Mouse (Mus musculus): ENCODE measurements around the gene Wwox.

The Wwox gene

DNA sequence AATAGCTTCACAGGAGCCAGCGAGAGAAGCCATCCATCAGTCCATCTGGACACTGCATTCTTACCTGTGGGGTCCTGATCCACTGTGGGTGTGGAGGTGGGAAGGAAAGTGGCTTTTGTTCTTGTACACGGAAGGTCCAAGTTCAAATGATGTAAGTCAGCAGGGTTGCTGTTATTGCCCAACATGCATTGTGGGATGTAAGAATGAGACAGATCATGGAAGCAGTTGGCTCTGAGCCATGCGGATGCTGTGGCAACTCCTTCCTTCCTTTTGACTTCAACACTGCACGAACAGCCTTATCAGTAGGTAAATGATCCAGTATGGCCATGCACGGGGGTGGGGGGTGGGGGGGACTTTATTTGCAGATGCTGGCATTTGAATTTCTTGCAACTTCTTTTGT, 155.4 kb downstream of the Wwox start:
- DNase-seq (ENCODE audit: inconsistent age in 2 of 2, low spot score in 1 of 2) = no peak

DNA sequence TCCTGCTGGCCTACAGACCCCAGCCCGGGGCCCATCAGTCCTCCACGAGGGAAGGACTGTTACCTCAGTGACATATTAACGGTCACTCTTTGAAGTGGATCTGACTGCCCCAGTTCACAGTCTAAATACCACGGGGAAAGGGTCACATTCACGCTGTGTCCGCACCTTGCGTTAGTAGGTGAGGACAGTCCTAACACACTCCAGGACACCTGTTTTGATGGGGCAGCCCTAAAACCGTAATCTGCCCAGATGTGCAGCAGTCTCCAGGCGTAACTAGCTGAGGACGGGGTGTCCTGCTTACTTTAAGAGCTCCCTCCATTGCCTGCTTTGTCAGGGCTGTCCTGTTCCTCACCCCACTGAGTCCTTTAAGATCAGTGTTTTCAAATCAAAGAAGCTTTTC, 160.1 kb downstream of the Wwox start:
- DNase-seq (ENCODE audit: inconsistent age in 2 of 2, low spot score in 1 of 2) = no peak

DNA sequence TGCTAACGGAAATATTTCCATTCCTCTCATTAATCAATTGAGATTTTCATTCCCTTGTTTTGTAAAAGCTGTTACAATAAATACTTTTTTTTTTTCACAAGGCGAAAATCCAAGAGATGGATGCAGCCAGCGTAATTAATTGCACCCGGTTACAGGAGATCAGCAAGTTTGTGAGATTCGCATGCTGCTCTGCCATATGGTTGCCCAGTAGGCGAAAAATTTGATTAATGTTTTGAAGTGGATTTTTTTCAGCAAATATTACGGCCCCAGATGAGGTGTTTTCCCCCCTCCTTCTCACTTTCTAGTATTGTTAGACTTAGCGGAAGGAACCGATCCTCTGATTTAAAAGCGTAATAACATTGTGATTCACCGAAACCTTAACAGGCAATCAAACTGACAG, 160.7 kb downstream of the Wwox start:
- DNase-seq (ENCODE audit: inconsistent age in 2 of 2, low spot score in 1 of 2) = no peak

DNA sequence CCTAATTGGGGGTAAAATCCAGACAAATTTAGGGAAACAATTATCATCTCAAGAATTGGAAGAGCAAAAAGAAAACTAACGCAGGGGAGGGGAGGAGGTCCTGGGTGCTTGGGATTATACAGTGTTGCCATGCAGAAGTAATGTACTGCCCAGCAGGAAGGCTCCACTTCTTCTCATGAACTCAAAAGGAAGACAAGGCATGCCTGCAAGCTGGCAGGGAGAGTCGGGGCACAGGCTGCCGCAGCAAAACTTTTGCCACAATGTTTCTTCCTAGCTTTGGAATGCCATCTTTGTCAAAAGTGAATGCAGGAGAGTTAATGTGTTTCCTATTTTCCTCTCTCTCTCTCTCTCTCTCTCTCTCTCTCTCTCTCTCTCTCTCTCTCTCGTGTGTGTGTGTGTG, 163.6 kb downstream of the Wwox start:
- no peak for DNase-seq (ENCODE audit: inconsistent age in 2 of 2, low spot score in 1 of 2)

DNA sequence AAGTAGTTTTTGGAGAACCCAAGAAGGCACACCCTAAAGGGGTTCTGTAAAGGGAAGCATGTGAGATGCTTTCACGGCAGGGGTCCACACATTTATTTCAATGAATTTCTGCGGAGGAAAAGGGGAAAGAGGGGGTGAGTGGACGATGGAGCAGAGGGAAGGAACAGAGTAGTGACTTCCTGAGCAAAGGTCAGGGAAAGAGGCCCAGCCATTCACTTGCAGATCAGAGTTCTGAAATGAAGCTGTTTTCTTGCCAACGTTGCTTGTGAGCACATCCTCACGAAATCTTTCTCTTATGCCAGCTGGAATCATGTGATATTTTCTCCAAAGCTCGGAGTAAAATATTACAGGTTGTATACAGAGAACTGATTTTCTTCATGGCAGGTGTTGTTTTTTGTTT, 164.1 kb downstream of the Wwox start:
- DNase-seq (ENCODE audit: inconsistent age in 2 of 2, low spot score in 1 of 2) = no peak

DNA sequence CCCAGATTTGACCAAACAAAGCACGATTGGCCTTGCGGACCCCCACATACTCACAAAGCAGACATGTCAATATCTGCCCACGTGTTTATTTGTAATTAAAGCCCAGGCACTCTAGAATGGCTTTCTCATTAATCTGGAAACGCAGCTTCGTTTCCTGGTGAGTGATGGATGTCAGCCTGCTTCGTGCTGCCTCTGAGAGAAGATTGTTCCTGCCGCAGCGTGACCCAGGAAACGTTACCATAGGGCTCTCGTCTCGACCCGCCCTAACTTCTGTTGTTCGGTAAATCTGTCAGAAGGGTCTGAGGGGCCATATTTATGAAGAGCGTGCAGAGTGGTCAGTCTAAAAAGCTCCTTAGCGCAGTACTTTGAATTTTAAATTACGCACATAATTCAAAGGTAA, 164.9 kb downstream of the Wwox start:
- no peak for DNase-seq (ENCODE audit: inconsistent age in 2 of 2, low spot score in 1 of 2)

DNA sequence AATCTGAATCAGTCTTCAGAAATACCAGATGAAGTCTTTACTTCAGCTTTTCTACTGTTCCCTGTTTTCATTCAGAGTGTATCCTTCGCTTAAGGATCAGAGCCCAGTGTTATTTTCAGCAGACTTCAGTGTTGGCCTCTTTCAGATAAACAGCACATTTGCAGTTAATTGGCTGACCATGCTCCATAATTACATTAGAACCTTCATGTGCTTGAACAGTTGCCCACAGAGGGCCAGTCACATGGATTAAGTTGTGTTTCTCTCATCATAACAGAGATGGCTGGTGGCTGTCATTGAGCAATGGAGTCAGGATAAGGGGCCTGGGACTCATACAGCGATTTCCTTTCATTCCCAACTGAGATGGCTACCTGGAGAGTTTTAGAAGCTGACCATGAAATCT, 166.2 kb downstream of the Wwox start:
- DNase-seq (ENCODE audit: inconsistent age in 2 of 2, low spot score in 1 of 2) = peak in 1 of 2 experiments; percentile 32

DNA sequence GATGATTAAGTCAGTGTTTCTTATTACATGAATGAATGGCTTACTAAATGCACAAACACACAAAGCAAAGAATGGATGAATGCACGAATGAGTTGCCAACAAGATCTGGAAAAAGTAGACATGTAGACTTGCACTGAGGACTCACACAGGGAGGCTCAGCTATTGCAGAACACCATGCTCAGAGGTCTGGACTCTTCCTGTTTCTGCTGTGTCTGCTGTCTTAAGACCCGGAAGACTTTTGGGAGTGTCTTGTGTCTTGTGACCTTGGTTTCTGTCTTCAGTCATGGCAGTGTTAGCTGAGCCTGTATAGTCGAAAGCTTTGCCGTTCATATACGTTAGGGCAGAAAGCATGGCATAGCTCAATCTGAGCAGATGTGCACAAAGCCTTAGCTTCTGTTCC, 169.9 kb downstream of the Wwox start:
- DNase-seq (ENCODE audit: inconsistent age in 2 of 2, low spot score in 1 of 2) = no peak

DNA sequence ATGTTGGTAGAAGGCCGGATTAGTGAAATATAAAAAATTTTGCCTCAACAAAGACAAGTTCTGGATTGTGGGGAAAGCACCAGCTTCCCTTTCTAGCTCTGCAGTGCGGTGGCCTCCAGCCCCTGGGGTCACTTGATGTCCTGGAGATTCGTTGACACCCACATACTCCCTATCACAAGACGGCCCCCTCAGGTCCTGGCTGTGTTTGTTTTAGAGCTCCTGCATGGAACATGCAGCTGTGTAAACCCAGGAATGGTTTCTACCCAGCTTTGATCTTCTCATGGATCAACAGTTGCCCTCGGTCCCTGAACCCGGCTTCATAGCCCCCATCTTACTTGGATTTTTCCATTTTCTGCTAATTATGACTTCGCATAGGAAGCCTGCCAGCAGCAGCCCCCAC, 171.6 kb downstream of the Wwox start:
- DNase-seq (ENCODE audit: inconsistent age in 2 of 2, low spot score in 1 of 2) = no peak

DNA sequence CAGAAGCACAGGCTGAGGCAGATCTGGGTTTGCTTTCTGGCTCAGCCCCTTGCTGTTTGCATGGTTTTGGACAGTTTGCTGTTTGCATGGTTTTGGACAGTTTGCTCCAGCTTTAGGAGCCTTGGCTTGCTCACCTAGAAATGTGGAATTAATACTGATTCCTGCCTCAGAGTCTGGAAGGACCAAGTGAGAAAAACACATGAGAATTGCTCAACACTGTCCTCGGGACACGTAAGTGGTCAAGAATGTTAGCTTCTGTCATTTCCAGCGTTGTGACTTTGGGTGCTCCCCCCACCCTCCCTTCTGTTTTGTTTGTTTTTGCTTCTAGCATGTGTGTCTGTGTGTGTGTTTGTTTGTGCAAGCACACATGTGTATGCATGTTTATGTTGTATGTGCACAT, 172.6 kb downstream of the Wwox start:
- no peak for DNase-seq (ENCODE audit: inconsistent age in 2 of 2, low spot score in 1 of 2)

DNA sequence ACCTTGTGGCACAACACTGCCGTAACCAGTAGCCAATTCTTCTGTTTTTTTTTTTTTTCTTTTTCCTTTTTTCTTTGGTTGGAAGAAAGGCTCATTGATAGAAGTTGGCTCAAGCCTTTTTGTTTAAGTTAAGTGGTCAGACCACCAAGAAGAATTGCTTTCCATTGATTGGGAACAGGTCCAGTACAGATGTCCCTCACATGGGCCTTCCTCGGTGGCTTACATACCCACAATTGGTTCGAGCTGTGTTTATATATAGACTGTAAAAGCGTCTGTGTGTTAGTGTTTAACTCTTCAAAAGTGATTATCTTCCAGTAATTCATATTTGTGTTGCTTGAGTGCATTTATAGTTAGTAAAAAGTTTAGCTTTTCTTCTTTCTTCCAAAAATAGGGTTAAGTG, 176.0 kb downstream of the Wwox start:
- DNase-seq (ENCODE audit: inconsistent age in 2 of 2, low spot score in 1 of 2) = no peak

DNA sequence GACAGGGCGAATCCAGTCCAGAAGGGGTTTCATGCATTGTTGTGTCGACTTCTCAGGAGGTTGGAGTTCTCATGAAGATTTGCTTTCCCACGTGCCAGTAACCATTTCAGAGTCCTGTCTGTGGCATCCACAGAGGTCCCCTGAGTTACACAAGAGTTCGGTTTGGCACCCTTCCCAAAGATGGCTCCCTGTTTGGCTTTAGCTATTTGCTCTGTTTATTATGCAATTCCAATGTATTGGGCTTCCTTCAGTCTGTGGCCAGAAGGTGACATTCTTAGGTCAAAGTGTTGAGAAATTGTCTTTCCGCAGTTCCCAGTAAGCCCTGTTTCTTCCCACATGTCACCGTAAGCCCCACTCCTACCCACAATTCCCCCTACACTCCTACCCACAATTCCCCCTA, 176.5 kb downstream of the Wwox start:
- peak in 1 of 2 experiments; percentile 62 for DNase-seq (ENCODE audit: inconsistent age in 2 of 2, low spot score in 1 of 2)

DNA sequence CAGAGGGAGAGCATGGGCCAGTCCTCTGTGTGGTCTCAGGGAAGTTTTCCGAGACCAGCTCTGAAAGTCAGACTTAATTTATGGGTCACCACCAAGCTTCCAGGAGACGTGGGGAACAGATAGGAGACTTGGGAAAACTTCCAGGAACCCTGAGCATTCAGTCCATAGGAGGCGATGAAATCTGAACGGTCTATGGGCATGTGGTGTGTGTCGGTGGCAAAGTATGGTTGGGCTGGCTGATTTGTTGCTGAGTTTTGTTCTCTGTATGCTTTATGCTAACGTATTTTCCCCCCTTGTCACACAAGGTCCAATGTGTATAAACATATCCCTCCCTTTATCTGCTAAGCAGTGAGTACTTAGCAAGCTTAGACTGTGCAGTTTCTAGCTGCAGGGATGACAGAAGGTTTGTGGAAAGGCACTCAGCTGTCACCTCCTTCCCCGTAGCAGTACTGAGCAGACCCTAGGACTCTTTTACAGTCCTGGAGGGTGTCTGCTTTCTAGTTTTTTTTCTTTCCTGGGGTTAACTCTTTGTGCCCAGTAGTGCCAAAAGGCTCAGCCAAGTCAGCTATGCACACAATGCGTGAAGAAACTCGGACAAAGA, 179.6 kb downstream of the Wwox start:
- no peak for DNase-seq (ENCODE audit: inconsistent age in 2 of 2, low spot score in 1 of 2)

DNA sequence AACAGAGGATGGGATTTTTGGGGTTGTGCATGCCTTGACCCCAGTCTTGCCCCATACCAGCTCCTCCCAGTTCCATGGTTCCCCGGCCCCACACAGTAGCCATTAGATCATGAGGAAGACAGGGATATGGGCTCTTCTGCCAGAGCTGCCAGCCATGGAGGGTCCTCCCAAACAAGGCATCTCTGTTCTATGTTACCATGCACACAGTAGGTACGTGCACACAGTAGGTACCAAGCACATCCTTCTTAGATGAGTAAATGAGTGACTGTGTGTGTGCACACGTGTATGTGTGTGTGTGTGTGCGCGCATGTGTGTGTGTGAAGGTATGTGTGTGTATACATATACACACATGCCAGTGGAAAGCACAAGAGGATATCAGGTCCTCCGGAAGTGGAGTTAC, 185.9 kb downstream of the Wwox start:
- DNase-seq (ENCODE audit: inconsistent age in 2 of 2, low spot score in 1 of 2) = no peak

DNA sequence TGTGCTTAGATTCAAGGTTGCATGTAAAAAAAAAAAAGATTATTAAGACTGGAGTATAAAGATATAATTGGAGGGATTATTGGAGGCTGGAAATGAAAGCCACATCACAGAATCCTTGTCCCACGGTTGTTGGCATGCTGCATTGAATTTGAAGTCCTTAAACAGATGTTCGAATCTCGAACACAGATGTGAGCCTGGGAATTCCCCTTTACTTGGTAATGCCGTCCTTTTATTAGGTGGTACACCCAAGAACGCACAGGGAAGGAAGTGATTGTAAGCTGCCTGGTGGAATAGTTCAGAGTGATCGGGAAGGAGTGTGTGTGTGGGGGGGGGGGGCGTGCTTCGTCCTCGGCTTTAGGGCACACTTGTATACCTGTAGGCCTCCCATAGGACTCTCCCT, 187.4 kb downstream of the Wwox start:
- no peak for DNase-seq (ENCODE audit: inconsistent age in 2 of 2, low spot score in 1 of 2)

DNA sequence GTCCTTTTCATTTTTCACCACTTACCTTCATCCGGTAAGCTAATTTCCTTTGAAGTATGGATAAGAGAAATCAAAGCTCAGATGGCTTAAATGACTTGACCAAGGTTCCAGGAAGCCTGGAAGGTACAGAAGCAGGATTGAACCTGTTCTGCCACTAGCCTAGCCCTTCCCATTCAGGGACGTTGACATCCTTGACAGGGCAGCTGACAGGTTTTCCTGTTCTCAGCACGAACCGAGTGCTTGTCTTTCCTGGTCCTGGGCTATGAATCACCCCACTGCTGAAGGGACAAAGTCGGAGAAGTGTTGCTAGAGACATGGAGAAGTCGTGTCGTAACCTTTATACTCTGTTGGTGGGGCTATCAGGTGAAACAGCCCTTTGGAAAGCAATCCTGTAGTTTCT, 190.3 kb downstream of the Wwox start:
- no peak for DNase-seq (ENCODE audit: inconsistent age in 2 of 2, low spot score in 1 of 2)

DNA sequence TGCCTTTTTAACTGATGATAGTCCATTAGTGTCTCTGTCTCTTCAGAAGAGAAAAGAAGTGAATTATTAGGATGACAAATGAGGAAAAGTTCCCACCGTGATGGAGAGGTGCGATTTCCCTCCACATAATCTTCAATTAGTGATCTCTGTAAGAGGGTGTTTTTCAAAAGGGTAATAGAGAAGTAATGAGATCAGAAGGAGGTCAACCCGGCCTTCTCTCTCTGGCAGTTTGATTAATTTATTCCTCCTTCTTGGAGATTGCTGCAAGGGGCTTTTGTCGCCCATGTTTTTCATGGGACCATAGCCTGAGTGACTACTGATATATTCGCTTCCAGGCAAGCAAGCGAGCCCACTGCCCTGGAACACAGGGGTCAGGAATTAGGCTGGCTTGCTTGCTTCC, 191.6 kb downstream of the Wwox start:
- DNase-seq (ENCODE audit: inconsistent age in 2 of 2, low spot score in 1 of 2) = no peak

DNA sequence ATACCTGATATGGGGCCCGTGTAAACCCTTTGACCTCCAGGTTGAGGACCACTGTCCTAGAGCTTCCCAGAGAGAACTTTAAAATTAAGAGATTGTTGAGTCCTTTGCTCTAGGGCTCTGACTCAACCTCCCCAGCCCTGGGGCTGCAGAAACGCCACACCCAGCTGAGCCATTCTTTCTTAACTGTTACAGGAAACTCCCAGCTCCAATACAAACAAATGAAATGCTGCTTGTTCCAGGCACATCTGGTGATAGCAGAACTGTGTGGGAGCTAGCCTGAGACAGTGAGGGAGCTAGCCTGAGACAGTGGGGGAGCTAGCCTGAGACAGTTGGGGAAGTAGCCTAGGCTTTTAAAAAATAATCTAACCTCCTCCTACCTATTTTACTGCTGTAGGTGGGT, 194.7 kb downstream of the Wwox start:
- no peak for DNase-seq (ENCODE audit: inconsistent age in 2 of 2, low spot score in 1 of 2)

DNA sequence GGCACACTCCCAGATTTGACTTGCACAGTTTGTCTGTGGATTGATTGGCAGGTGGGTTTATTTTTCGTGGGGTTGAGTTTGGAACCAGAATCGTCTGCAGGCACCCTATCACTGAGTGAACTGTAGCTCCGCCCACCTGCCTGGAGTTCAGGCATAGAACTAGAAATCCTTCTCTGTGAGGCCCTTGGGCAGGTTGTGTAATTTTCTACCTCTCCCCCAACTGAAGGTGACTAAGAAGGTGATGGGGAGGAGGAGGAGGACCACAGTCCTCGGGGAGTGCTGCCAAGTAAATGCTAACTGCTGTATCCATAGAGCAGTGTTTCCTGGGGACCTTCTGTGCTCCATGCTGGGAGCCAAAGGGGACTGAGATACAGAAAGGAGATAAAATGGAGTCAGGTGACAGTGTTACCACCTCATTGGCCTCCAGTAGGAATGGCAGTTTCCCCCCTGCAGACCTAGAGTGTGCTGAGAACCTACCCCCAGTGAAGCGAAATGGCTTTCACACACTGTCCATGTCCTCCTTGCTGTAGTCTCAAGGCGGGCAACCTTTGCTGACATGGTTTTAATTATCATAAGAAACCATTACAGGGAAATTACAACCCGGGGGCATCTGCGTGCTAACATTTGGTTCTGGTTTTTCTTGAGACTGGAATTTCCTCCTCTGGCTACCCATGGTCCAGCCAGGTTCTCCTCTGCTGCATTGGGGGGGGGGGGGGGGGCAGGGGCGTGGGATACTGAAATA, 195.4 kb downstream of the Wwox start:
- no peak for DNase-seq (ENCODE audit: inconsistent age in 2 of 2, low spot score in 1 of 2)

DNA sequence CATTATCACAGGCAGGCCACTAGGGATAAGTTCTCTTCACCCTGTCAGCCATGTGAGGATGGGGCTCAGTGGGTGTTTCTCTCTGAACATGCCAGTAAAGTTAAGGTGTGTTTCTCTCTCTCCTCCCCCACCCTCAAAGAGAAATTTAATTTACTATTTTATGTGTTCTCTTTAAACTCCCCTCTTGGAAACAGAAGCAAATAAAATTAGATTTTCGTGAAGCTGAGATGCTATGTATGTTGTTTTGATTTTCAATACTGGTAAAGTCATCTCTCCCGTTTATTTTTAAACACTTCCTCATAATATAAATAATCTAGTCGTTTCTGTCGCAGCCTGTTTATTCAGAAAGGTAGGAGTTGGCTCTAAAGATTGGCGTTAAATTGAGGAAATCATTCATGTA, 196.9 kb downstream of the Wwox start:
- DNase-seq (ENCODE audit: inconsistent age in 2 of 2, low spot score in 1 of 2) = no peak

DNA sequence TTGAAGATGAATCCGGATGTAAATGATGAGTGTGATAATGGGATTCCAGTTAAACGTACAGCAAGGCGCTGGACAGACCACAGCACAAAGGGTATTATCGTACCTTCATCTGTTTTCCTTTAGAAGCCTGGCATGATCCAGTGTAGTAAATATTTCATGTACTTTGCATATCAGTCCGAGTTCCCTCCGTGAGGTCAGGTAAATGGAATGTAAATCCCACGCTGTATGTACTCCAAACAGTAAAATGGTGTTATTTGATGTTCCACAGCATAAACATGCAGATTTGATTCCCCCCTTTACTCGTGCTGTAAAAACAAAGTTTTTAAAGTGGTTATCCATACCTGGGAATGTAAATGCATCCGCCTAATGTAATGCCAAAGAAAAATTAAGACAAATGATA, 202.4 kb downstream of the Wwox start:
- no peak for DNase-seq (ENCODE audit: inconsistent age in 2 of 2, low spot score in 1 of 2)

DNA sequence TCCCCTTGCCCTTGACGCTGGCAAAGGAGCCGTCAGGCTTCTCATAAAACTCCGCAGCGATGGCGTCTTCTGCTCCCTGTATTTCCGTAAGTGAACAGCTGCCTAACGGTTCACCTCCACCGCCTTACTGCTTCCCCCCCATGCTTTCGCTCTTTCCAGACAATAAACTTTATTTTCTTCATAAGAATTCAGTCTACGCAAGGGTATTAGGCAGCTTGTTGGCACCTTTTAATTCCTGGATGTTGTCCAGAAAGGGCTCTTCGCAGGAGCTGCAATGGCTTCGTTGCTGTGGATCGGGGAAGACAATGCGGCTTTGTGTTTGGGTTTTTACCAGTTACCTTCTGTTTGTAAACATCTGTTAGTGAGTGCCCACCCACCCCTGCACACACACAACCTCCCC, 211.3 kb downstream of the Wwox start:
- DNase-seq (ENCODE audit: inconsistent age in 2 of 2, low spot score in 1 of 2) = no peak

DNA sequence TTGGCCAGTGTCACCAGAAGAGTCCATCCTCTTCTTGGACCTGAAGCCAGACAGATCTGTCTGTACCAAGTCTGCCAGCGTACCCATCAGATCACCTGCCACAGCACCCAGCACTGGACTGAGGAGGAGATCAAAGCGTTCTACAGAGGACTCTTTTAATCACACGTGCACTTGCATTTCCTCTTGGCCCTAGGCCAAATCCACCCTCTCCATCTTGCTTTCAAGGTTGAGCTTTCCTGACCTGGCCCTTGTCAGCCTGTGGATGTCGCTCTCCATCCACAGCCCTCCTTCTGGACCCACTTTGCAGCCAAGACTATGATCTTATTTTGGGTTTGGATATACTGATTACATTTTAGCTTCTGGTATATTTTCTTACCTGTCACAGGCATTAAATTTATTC, 218.3 kb downstream of the Wwox start:
- DNase-seq (ENCODE audit: inconsistent age in 2 of 2, low spot score in 1 of 2) = peak; percentile 65 to 81

Data from adrenal gland, adult (tissue).